Mouse (Mus musculus) cortical plate, adult 2 months (tissue): Measurements from ENCODE around the gene Als2cr12. TPM values are rescaled to one million over a fixed set of nuclear protein-coding genes. Genes with fewer than 3 reads are reported as not detected.
"Not testable (repeated sequence)": the region's sequence is repeated elsewhere in the genome, so short reads cannot be mapped to it uniquely, and the experiment has no call there.

Source experiments
- H3K27ac ChIP-seq: fragments of 200-500 bp; 2 replicates; pipeline ENCODE4 v1.5.1; 2012; ENCODE audit warnings: low read length, control low read depth, inconsistent platforms; ENCODE audit not compliant: insufficient read depth
- H3K4me1 ChIP-seq: fragments of 200-500 bp; 2 replicates; pipeline ENCODE4 v1.6.1; 2011; ENCODE audit warnings: low read length; ENCODE audit not compliant: control insufficient read depth, insufficient read depth
- H3K4me3 ChIP-seq: fragments of 200-500 bp; 2 replicates; pipeline ENCODE4 v1.5.1; 2011; ENCODE audit warnings: mild to moderate bottlenecking, low read length, control low read depth; ENCODE audit not compliant: insufficient read depth
- CTCF ChIP-seq: fragments of 200-500 bp; IDR thresholded peaks from 2 replicates; pipeline ENCODE4 v1.5.1; 2011; ENCODE audit warnings: mild to moderate bottlenecking, control low read depth, low read length; ENCODE audit not compliant: insufficient read depth; ENCODE audit errors: extremely low read depth
- POLR2A ChIP-seq: fragments of 200-500 bp; IDR thresholded peaks from 2 replicates; pipeline ENCODE4 v1.6.1; 2011; ENCODE audit warnings: mild to moderate bottlenecking, low read length, control low read depth; ENCODE audit not compliant: insufficient read depth; ENCODE audit errors: extremely low read depth
- polyA plus RNA-seq: library from polyadenylated mRNA; depleted of rRNA; stranded (reverse); fragments of >200 nt; gene quantifications from 2 replicates; pipeline ENCODE4 v1.2.3, GENCODE M21; 2012

Gene Als2cr12
- polyA plus RNA-seq, 1 experiment: not detected

DNA sequence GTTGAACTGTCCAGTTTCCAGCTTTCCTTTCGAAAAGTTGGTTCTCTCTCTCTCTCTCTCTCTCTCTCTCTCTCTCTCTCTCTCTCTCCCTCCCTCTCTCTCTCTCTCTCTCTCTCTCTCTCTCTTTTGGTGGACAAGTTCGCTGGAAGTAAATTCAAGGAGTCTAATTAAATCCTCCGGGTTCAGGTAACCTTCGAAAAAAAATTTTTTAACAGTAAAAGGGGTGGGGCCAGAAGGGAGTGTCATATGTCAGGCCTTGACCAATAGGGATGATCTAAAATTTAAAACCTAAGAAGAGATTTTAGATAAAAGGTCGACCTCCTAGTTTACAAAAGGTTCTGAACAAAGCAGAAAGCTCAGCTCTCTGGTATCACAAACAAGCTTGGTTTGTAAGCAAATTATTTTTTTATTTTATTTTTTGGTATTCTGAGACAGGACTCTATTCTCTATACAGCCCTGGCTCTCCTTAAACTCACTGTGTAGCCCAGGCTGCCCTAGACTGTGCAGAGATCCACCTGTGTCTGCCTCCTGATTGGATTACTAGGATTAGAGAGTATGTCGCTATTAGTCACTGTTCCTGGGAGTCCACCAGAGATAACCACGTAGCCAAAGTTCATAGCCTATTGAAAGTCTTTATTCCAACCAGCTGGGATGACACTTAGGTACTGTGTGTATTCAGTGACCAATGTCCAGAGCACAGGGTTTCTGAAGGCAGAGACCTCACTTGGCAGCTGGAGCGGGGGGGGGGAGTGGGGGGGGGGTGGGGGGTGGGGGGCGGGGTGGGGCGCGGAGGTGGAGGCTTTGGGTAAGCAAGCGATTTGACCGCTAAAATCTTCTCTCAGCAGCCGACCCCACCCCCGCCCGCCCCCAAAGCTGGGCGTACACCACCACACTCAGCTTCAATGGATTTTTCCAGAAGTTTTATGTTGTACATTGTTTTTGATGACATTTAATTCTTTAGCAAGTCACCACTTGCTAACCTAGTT, 16.6 kb upstream of the Als2cr12 start:
- peaks cover 1% of the 10 kb centered on the region; the same call in 1 of the 2 replicates for H3K4me1 ChIP-seq
- TF ChIP-seq CTCF: no peak
- no peak for TF ChIP-seq POLR2A
- H3K4me3 ChIP-seq: peak overlapping the region; percentile 80
- H3K27ac ChIP-seq: peak overlapping the region; percentile 97

DNA sequence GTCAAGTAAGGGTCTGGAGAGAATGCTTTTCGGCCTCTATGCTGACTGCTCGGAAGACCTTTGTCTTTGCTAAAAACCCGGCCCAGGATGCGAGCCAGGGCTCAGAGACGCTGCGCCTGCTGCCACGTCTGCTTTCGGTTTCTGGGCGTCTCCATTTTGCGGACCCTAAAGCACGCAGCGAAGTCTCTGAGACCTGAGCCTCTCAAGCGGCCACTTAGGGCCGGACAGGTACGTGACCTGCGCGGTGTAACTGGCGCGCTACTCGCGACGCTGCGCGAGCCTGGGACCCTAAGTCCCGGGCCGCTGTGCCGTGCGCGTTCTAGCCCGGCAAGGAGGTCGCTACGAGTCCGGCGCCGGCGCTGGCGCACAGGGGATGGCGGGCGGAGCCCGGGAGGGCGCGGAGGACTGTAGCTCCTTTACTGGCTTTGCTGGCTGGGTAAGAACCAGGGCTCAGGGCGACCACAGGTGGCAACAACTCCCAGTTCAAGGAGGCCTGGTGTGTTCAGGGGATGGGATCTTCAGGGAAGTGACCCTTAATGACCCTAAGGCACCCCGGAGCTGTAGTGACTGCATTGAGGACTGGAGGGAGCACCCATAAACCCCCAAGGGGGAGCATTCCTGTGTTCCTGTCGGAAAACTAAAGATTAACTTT, 15.7 kb upstream of the Als2cr12 start, which contains the start of gene Cflar:
Cflar (plus strand) TSS at position 144 of the 652 bp plus-strand sequence.
- Histone ChIP-seq H3K4me3 (peak within 1 kb of the TSS; percentile 80), H3K27ac (peak within 1 kb of the TSS; percentile 97)
- TF ChIP-seq CTCF: no peak
- TF ChIP-seq POLR2A: no peak

DNA sequence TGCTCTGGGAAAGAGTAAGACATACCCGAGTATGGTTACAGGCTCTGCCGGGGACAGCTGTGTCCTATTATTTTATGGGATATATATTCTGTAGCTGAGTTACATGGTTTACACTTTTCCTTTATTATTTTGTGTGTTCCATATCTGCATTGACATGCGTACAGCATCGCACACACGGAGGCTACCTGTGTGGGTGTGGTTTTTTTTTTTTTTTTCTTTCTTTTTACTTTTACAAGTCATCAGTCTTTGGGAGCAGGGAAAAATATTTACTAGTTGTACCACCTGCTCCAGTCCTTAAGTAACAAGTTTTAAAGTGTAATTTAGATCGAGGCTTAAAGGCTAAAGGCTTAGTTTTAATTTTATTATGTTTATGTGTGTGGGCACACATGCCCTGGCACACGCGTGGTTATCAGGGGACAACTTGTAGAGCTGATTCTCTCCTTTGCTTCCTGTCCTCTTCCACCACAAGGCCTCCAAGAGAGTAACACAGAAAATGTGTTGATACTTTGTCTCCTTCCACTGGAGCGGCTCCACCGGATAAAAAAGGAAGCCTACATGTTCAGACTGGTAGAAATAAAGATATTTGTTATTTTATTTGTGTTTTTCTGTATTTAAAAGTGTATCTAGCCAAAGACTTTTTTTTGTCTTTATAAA, 15.0 kb upstream of the Als2cr12 start:
- Histone ChIP-seq H3K4me1 (peaks cover 1% of the 10 kb centered on the region; the same call in 1 of the 2 replicates), H3K27ac (peak overlapping the region; percentile 97), H3K4me3 (peak overlapping the region; percentile 80)
- TF ChIP-seq CTCF (no peak), POLR2A (no peak)

More for the DNA sequence above, 15.7 kb upstream of the Als2cr12 start, which contains the start of gene Cflar:
- peaks cover 1% of the 10 kb centered on the region; the same call in 1 of the 2 replicates for H3K4me1 ChIP-seq

GRCm38 (mm10) chr1:58710043-58710442, 14.3 kb upstream of the Als2cr12 start:
- H3K4me1 ChIP-seq, H3K4me3 ChIP-seq, H3K27ac ChIP-seq: not testable (repeated sequence)

DNA sequence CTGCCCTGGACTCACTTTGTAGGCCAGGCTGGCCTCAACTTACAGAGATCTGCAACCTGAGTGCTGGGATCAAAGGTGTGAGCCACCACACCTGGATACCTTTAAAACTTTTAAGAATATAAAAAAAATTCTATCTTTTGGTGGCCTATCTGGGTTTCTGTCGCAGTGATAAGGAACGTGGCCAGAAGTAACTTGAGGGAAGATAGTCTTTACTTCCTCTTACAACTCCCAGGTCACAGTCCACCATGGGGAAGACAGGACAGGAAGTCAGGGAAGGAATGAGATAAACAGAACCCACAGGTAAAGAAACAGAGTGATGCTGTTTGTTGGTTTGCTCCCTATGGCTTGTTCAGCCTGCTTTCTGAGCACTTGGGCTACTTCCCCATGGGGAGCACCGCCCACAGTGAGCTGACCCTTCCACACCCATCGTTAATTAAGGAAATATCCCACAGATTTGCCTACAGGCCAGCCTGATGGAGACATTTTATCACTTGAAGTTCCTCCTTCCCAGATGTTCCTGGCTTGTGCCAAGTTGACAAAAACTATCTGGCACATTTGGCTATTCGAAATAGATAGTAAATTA, 4.9 kb upstream of the Als2cr12 start:
- not testable (repeated sequence) for H3K4me1 ChIP-seq, H3K4me3 ChIP-seq, H3K27ac ChIP-seq

GRCm38 (mm10) chr1:58699988-58700387, 4.2 kb upstream of the Als2cr12 start:
- H3K4me1 ChIP-seq: no peaks in the 10 kb centered on the region
- TF ChIP-seq CTCF (no peak), POLR2A (no peak)
- no peak overlapping the region for H3K4me3 ChIP-seq
- no peak overlapping the region for H3K27ac ChIP-seq

GRCm38 (mm10) chr1:58698781-58699180, 3.0 kb upstream of the Als2cr12 start:
- TF ChIP-seq POLR2A (no peak), CTCF (no peak)

DNA sequence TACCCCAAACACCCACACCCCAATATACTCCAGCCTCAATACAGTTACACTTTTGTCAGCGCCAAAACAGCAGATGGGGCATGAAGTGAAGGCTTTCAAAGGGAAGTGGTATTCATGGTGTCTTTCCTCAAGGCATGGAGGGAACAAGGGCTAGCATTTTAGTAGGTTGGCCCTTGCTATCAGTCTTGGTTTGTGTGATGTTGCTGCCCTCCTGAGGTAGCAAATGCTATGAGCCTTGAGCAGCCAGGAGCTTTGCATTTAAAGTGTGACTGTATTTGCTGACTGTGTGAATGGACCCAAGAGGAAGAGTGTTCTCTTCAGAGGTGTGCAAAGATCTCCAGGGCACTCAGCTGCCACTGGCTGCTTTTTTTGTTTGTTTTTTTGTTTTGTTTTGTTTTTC, 1.8 kb upstream of the Als2cr12 start:
- H3K4me1 ChIP-seq, H3K4me3 ChIP-seq, H3K27ac ChIP-seq: not testable (repeated sequence)
- TF ChIP-seq CTCF: peak; percentile 54

More at GRCm38 (mm10) chr1:58698781-58699180, 3.0 kb upstream of the Als2cr12 start:
- no peak overlapping the region for H3K27ac ChIP-seq
- no peaks in the 10 kb centered on the region for H3K4me1 ChIP-seq
- H3K4me3 ChIP-seq: no peak overlapping the region

GRCm38 (mm10) chr1:58693696-58694095, 2.1 kb downstream of the Als2cr12 start:
- no peak overlapping the region for H3K27ac ChIP-seq
- no peak overlapping the region for H3K4me3 ChIP-seq
- TF ChIP-seq POLR2A (no peak), CTCF (no peak)
- no peaks in the 10 kb centered on the region for H3K4me1 ChIP-seq

DNA sequence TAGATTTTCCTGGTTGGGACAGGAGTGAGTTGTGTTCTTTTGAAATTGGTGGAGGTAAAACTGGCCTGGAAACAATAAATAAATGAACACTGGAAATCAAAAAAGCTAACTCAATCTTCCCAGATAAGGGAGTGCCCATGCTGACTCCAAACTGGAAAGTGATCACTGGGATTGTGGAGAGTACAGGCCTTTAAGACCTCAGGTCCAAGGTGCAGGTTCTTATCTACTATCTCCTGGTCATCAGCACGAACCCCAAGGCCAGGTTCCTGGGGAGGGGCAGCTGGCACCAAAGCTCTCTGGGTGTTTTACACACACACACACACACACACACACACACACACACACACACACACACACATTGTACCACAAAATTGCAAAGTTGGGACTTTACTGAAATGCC, 4.1 kb downstream of the Als2cr12 start:
- H3K27ac ChIP-seq, H3K4me1 ChIP-seq, H3K4me3 ChIP-seq: not testable (repeated sequence)

- H3K4me3 ChIP-seq, H3K27ac ChIP-seq, H3K4me1 ChIP-seq: not testable (repeated sequence)
Measured at GRCm38 (mm10) chr1:58690834-58691488, 4.8 kb downstream of the Als2cr12 start.
